Mouse (Mus musculus) intestine, postnatal 0 days (tissue): ENCODE measurements at regions not wholly inside any gene's neighbourhood (a gene's known extent, or its start where the extent isn't known, plus 50 kb on each side); places are given as distances from the start of the nearest gene placed in this dataset.

Experiments used
- ATAC-seq: fragments of 200-750 bp; cut with Nextera tagmentation; 2 replicates; pipeline ENCODE4 v1.8.0; 2017; ENCODE audit warnings: mild to moderate bottlenecking, moderate TSS enrichment, moderate library complexity
- H3K27ac ChIP-seq: fragments of 300-500 bp; sonication (generic); 2 replicates; pipeline ENCODE4 v1.5.1; 2014; ENCODE audit warnings: mild to moderate bottlenecking, low read depth, low read length, moderate library complexity
- H3K27me3 ChIP-seq: fragments of 300-500 bp; sonication (generic); replicated peaks from 2 replicates; pipeline ENCODE4 v1.6.1; 2014; ENCODE audit warnings: low read length, mixed read lengths; ENCODE audit not compliant: control insufficient read depth, insufficient read depth
- H3K36me3 ChIP-seq: fragments of 300-500 bp; sonication (generic); 2 replicates; pipeline ENCODE4 v1.6.1; 2014; ENCODE audit warnings: mild to moderate bottlenecking, moderate library complexity; ENCODE audit not compliant: control insufficient read depth, insufficient read depth
- H3K4me1 ChIP-seq: fragments of 300-500 bp; sonication (generic); replicated peaks from 2 replicates; pipeline ENCODE4 v1.6.1; 2014; ENCODE audit warnings: antibody characterized with exemption, low read length, mixed read lengths; ENCODE audit not compliant: control insufficient read depth, insufficient read depth
- H3K4me2 ChIP-seq: fragments of 300-500 bp; sonication (generic); replicated peaks from 2 replicates; pipeline ENCODE4 v1.6.1; 2014; ENCODE audit warnings: low read depth, mild to moderate bottlenecking, moderate library complexity
- H3K4me3 ChIP-seq: fragments of 300-500 bp; sonication (generic); 2 replicates; pipeline ENCODE4 v1.5.1; 2014; ENCODE audit warnings: low read depth, low read length
- H3K9ac ChIP-seq: fragments of 300-500 bp; sonication (generic); 2 replicates; pipeline ENCODE4 v1.6.1; 2014; ENCODE audit warnings: mild to moderate bottlenecking, low read depth, low read length
- H3K9me3 ChIP-seq: fragments of 300-500 bp; sonication (generic); 2 replicates; pipeline ENCODE4 v1.6.1; 2016; ENCODE audit warnings: mixed run types; ENCODE audit not compliant: control insufficient read depth
- CTCF ChIP-seq: sonication (generic); IDR thresholded peaks from 2 replicates; pipeline ENCODE4 v1.5.1; 2016; ENCODE audit warnings: low read depth, mild to moderate bottlenecking, control low read depth, antibody characterized with exemption, moderate library complexity
- WGBS: fragments of 180-500 bp; shearing (Covaris S2); extraction: QIAGEN DNeasy Blood & Tissue Kit; methylation state at CpG from one replicate; pipeline ENCODE4 v1.1.7; 2014; 5-methylcytosine and 5-hydroxymethylcytosine counted together

DNA sequence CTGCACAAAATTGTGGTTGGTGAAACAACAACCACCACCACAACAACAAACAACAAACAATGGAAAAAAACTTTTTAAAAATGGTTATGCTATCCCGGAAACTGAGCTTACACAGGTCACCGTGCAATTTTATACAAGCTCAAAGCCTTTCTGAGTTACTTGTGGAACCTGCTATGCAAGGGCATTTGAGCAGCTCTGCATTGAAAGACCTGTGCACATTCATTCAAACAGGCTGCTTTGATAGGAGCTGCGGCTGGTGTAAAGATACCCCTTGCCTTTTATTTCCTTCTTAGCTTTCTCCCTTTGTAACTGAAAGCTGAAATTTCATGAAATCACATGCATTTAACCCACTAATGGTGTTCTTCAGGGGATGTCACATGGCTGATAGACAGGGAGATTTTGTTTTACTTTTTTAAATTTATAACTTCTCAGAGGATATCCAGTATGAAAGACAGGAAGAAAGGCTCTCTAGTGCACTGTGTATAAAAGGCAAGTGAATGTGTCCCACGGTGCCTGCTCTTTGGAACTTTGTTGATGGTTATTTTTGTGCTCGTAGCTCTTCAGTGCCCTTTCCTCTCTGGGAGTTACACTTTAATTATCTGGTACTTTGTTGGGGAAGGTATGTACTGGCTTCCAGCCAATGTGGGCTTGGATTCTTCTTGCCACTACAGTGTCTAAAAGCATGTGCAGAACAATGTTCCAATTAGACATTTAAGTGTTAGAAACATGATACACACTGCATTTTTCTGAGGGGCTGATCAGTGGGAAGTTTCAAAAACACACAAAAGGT lies 225.1 kb upstream of the Sp8 start:
- ATAC-seq = no peak
- Histone ChIP-seq H3K27ac (no peak overlapping the region), H3K4me1 (no peaks in the 10 kb centered on the region), H3K4me2 (no peak overlapping the region), H3K4me3 (no peak overlapping the region), H3K9ac (no peak overlapping the region), H3K36me3 (no peaks in the 10 kb centered on the region), H3K27me3 (no peaks in the 10 kb centered on the region), H3K9me3 (no peaks in the 10 kb centered on the region)
- TF ChIP-seq CTCF = no peak
- 42% methylated on average over 5 of the region's 5 CpGs for WGBS

DNA sequence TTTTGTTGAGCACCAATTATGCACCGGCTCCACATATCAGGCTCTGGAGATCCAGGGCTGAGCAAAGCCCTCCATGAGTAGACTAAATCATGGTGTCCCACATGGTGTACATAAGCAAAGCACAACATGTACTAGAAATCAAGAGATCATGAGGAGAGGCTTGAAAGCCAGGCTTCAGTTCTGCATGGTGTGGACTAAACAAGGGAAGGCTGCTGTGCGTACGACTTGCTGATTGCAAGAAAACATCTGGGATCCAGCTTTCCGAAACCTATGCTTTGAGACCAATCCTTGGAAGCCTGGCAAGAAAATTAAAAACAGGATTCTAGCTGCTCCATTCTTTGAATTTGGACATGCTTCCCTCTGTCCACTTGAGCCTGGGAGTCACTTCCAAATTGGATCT lies 249.1 kb upstream of the Sp8 start:
- Histone ChIP-seq H3K27ac (no peak overlapping the region), H3K9me3 (no peaks in the 10 kb centered on the region), H3K27me3 (no peaks in the 10 kb centered on the region), H3K4me1 (no peaks in the 10 kb centered on the region), H3K4me2 (no peak overlapping the region), H3K9ac (no peak overlapping the region), H3K36me3 (no peaks in the 10 kb centered on the region), H3K4me3 (no peak overlapping the region)
- WGBS = 82% methylated on average over 4 of the region's 4 CpGs
- no peak for TF ChIP-seq CTCF
- no peak for ATAC-seq

DNA sequence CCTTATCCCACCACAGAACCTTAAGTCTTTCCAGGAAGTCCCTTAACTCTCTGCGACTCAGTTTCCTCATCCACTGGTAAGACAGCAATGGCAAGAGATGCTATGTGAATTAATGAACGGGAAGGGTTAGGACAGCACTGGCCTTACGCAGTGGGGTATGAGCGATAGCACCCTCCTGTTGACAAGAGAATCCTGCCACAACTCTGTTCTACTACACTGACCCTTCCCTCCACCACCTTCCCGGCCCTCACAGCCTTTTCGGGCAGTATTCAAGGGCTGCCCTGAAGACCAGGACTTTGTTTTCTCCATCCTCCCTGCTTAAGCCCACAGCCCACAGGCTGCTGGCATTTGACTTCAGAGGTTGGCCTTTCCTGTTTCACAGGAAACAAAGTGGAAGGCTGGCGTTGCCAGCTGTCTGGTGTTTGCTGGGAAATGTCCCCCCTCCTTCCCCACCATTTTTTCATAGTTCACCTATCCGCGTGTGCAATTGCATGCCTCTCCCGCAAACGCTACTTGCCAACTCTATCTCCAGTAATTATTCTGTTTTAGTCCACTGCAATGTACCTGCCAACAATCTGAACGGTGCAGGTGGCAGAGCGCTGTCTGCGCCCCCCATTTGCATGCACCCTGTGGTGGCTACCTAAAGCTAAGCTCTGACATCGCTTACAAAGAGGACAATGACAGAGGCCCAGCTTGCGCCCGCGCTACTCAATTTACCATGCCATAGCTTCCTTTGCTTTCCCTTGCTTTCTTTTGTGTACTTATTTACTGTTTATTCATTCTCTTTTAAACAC lies 251.2 kb upstream of the Sp8 start:
- Histone ChIP-seq H3K4me3 (no peak overlapping the region), H3K36me3 (no peaks in the 10 kb centered on the region), H3K9ac (no peak overlapping the region), H3K9me3 (no peaks in the 10 kb centered on the region), H3K4me1 (no peaks in the 10 kb centered on the region), H3K27me3 (no peaks in the 10 kb centered on the region), H3K27ac (no peak overlapping the region), H3K4me2 (no peak overlapping the region)
- TF ChIP-seq CTCF = no peak
- no peak for ATAC-seq
- WGBS = 44% methylated on average over 18 of the region's 18 CpGs

- Histone ChIP-seq H3K27ac (no peak overlapping the region), H3K4me1 (no peaks in the 10 kb centered on the region), H3K4me2 (no peak overlapping the region), H3K27me3 (no peaks in the 10 kb centered on the region), H3K9ac (no peak overlapping the region), H3K9me3 (no peaks in the 10 kb centered on the region), H3K4me3 (no peak overlapping the region), H3K36me3 (no peaks in the 10 kb centered on the region)
- no peak for TF ChIP-seq CTCF
- WGBS = 80% methylated on average over 12 of the region's 12 CpGs
- no peak for ATAC-seq
Measured at GRCm38 (mm10) chr12:118583829-118584628, 262.1 kb upstream of the Sp8 start.

DNA sequence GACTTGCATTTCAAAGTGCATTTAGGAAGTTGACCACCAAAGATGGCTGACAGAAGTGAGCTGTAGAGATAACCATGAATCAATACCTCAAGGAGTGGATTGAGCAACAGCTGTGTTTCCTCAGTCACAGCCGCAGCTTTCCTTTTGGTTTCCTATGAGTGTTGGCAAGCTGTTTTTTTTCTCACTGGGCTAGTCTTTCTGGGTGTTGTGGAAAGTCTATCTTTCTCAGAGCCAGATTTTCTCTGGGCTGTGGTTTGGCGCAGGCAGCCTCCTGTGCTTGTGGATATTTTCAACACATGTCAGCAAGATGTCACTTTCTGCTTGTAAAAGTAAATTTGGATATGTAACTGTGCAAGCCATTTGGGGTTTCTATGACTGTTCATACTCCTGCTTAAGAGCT lies 268.6 kb upstream of the Sp4 start:
- no peak overlapping the region for H3K4me3 ChIP-seq
- no peak overlapping the region for H3K4me2 ChIP-seq
- 0 out of 2 replicates have a peak, but pooled peaks have one; percentile 48 for ATAC-seq
- no peak for TF ChIP-seq CTCF
- H3K9me3 ChIP-seq = no peaks in the 10 kb centered on the region
- H3K27me3 ChIP-seq = no peaks in the 10 kb centered on the region
- H3K9ac ChIP-seq = no peak overlapping the region
- no peaks in the 10 kb centered on the region for H3K4me1 ChIP-seq
- no peaks in the 10 kb centered on the region for H3K36me3 ChIP-seq
- no peak overlapping the region for H3K27ac ChIP-seq
- 52% methylated on average over 2 of the region's 2 CpGs for WGBS

DNA sequence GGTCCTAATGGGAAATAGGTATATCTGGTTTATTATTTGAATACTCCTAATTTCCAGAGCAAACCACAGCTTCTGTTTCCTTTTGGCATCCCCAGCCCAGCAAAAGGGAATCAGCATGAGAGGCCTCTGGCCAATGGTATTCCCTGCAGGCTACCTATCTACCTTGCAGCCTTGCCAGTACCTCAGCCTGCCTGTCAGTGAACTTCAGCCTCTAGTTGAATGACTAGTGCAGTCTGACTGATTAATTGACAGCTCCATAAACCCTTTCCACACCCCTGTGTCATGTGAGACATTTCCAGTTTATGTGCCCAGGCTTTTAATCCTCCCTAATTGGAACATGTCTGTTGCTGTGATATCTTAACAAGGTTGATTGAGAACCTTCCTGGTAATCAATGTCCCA lies 265.4 kb upstream of the Sp4 start:
- H3K27ac ChIP-seq = no peak overlapping the region
- H3K4me3 ChIP-seq = no peak overlapping the region
- H3K4me1 ChIP-seq = no peaks in the 10 kb centered on the region
- no peak for TF ChIP-seq CTCF
- no peak overlapping the region for H3K9ac ChIP-seq
- ATAC-seq = peak; percentile 89
- H3K9me3 ChIP-seq = no peaks in the 10 kb centered on the region
- no peaks in the 10 kb centered on the region for H3K36me3 ChIP-seq
- H3K4me2 ChIP-seq = no peak overlapping the region
- no peaks in the 10 kb centered on the region for H3K27me3 ChIP-seq
